Mouse (Mus musculus) left cerebral cortex, adult 8-10 months (tissue): ENCODE data around the gene Mgst2. TPM values are rescaled to one million over a fixed set of nuclear protein-coding genes. Genes with fewer than 3 reads are reported as not detected.

Experiments
- total RNA-seq, 4 experiments: library from RNA; stranded (reverse); gene quantifications; 2 replicates each; pipeline ENCODE4 v1.2.4; 2022

Mgst2 gene
- total RNA-seq, 4 experiments from 2014 or later: 0.72 TPM; not detected in 3

Other genes starting within 250 kb of the Mgst2 start
- 10 to 100 TPM; 40.1 to 54.8 (median 43.8) TPM for gene Naa15, start 245.2 kb upstream of the Mgst2 start, total RNA-seq
- 10 to 100 TPM; 24.0 to 28.2 (median 25.3) TPM for gene Rab33b, start 176.4 kb upstream of the Mgst2 start, total RNA-seq
- 100 to 1,000 TPM; 104 to 112 (median 108) TPM for gene Setd7, start 99.5 kb upstream of the Mgst2 start, total RNA-seq